Mouse (Mus musculus) forebrain, embryonic 13.5 days (tissue): ENCODE measurements around the gene Lamtor2. TPM values are rescaled to one million over a fixed set of nuclear protein-coding genes. Genes with fewer than 3 reads are reported as not detected.
A peak's percentile ranks its signal among the peaks of the same experiment; 100 is the strongest.

Source experiments
- ATAC-seq: fragments of 200-750 bp; cut with Nextera tagmentation; 2 replicates; pipeline ENCODE4 v1.8.0; 2017
- H3K27ac ChIP-seq: fragments of 300-500 bp; sonication (generic); 2 replicates; pipeline ENCODE4 v1.5.1; 2015; ENCODE audit warnings: inconsistent platforms, mild to moderate bottlenecking, moderate library complexity
- H3K27me3 ChIP-seq: fragments of 300-500 bp; sonication (generic); 2 replicates; pipeline ENCODE4 v1.6.1; 2015; ENCODE audit warnings: mild to moderate bottlenecking, inconsistent platforms
- H3K36me3 ChIP-seq: fragments of 300-500 bp; sonication (generic); 2 replicates; pipeline ENCODE4 v1.6.1; 2015; ENCODE audit warnings: mild to moderate bottlenecking, inconsistent platforms; ENCODE audit not compliant: poor library complexity, severe bottlenecking
- H3K4me1 ChIP-seq: fragments of 300-500 bp; sonication (generic); 2 replicates; pipeline ENCODE4 v1.6.1; 2015; ENCODE audit warnings: inconsistent platforms
- H3K4me2 ChIP-seq: fragments of 300-500 bp; sonication (generic); 2 replicates; pipeline ENCODE4 v1.6.1; 2015; ENCODE audit warnings: inconsistent platforms, mild to moderate bottlenecking, moderate library complexity
- H3K4me3 ChIP-seq: fragments of 300-500 bp; sonication (generic); 2 replicates; pipeline ENCODE4 v1.5.1; 2015; ENCODE audit warnings: mild to moderate bottlenecking, inconsistent platforms
- H3K9ac ChIP-seq: fragments of 300-500 bp; sonication (generic); 2 replicates; pipeline ENCODE4 v1.6.1; 2015; ENCODE audit warnings: mild to moderate bottlenecking, inconsistent platforms
- H3K9me3 ChIP-seq: fragments of 300-500 bp; sonication (generic); replicated peaks from 2 replicates; pipeline ENCODE4 v1.6.1; 2016; ENCODE audit warnings: inconsistent platforms
- WGBS: fragments of 180-500 bp; shearing (Covaris S2); methylation state at CpG from one replicate; pipeline ENCODE4 v1.1.7; 2015; 5-methylcytosine and 5-hydroxymethylcytosine counted together
- polyA plus RNA-seq: library from polyadenylated mRNA; unstranded; fragments of >200 nt; fragmentation: Nextera tagmentation; extraction: Ambion mirVana; gene quantifications from 2 replicates; pipeline ENCODE4 v1.2.1, GENCODE M21; 2015

The Lamtor2 gene
- polyA plus RNA-seq, 1 experiment from 2014 or later: 170 TPM

DNA sequence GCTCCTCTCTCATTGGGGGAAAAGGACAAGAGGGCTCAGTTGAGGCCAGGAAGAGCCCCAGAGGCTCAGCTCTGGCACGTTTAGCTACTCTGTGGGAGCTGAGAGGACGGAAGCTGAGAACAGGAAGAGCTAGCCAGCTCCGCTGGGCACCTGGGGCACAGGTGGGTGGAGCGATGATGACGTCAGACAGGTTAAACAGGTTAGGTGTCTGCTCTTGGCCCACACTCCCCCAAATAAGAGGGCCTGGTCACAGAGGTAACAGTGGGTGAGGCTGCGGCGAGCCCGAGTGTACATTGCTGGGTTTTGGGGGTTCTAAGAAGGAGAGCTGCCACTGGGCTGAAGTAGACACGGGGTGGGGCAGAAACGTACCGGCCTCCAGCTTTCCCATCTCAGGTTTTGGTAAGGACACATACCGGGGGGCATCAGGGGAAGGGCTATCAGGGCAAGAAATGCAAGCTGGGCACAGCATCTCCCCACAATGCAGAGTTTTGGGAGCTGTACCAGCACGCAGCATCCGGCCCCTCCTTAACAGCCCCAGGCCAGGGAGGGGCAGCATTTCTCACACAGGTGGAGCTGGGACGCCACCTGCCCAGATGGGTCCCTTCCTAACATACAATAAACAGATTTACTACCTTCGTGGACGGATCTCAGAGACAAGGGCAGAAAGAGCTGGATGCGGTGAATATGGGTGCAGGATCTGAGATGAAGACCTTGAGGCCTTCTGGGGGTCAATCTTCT, 4.5 kb downstream of the Lamtor2 start, which contains the start of gene Rab25:
Rab25 (minus strand) TSS at position 121 of the 738 bp plus-strand sequence.
- H3K36me3 ChIP-seq: no peaks in the 10 kb centered on the region
- H3K4me3 ChIP-seq: no peak within 1 kb of the TSS
- H3K4me2 ChIP-seq: no peak within 1 kb of the TSS
- H3K27me3 ChIP-seq: no peaks in the 10 kb centered on the region
- H3K9ac ChIP-seq: no peak within 1 kb of the TSS
- ATAC-seq: no peak
- peaks cover 15% of the 10 kb centered on the region for H3K4me1 ChIP-seq
- WGBS: 53% methylated on average over 18 of the region's 18 CpGs
- no peaks in the 10 kb centered on the region for H3K9me3 ChIP-seq
- no peak within 1 kb of the TSS for H3K27ac ChIP-seq

DNA sequence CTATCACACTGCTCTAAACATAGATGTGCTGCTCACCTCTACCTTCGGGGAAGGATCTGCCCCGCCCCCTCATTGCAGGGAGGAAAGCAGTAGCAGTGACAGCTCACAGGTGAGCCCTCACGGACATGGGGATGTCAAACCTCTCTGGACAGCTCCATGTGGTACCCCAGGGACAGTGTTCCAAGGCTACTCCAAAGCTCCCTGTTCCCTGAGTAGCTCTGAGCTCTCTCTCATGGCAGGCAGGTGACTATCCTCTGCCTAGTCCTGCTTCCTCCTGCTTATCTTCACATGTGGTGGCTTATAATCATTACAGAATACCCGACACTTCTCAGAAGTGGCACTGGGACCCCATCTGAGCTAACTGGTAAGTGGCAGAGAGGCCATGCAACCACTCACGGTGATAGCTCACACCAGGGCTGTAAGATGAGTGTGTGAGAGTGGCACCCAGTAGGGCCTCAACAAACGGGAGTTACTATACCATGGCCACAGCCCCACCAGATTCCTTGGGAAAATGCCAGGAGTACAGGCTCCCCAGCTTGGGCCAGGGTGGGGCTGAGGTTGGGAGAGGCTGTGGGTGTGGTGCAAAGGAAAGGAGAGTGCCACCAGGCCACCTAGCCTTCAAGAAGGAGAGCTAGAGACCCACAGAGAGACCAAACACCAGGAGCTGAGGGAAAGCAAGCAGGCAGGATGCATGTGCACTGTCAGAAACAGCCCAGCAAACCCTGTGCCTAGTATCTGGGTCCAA, 6.0 kb downstream of the Lamtor2 start:
- WGBS: 72% methylated on average over 6 of the region's 6 CpGs
- H3K9ac ChIP-seq: no peak overlapping the region
- no peak for ATAC-seq
- no peaks in the 10 kb centered on the region for H3K27me3 ChIP-seq
- H3K4me3 ChIP-seq: no peak overlapping the region
- no peaks in the 10 kb centered on the region for H3K9me3 ChIP-seq
- H3K27ac ChIP-seq: no peak overlapping the region
- H3K4me1 ChIP-seq: peaks cover 21% of the 10 kb centered on the region
- no peak overlapping the region for H3K4me2 ChIP-seq
- no peaks in the 10 kb centered on the region for H3K36me3 ChIP-seq

DNA sequence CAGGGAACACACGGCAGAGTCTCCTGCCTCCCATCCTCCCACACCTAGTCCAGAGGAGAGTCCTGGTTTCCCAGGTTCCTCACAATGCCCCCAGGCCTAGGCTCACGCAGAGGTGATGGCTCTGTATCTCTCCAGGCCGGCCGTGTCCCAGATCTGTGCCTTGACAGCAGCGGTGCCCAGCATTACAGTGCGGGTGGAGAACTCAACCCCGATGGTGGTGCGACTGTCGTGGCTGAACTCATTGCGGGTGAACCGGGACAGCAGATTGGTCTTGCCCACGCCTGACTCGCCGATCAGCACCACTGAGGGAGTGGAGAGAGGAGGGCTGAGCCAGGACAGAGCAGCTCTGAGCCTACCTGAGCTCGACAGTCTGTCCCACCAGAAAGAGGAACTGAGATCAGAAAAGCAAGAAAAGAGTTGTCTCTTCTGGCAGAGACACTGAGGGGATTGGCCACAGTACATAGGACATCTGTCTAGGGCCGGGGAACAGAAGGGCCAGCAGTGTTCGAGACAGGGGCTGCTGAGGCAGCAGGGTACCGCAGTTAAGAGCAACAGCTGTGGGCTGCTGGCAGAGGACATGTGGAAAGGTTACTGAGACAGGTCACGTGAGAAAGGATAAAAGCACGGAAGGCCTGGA, 7.8 kb downstream of the Lamtor2 start:
- no peaks in the 10 kb centered on the region for H3K9me3 ChIP-seq
- H3K9ac ChIP-seq: peak overlapping the region; percentile 18; the same call in 1 of the 2 replicates
- 71% methylated on average over 20 of the region's 20 CpGs for WGBS
- H3K4me3 ChIP-seq: no peak overlapping the region
- no peak for ATAC-seq
- H3K4me1 ChIP-seq: peaks cover 31% of the 10 kb centered on the region
- H3K27ac ChIP-seq: no peak overlapping the region
- H3K27me3 ChIP-seq: no peaks in the 10 kb centered on the region
- no peak overlapping the region for H3K4me2 ChIP-seq
- peaks cover 13% of the 10 kb centered on the region for H3K36me3 ChIP-seq

DNA sequence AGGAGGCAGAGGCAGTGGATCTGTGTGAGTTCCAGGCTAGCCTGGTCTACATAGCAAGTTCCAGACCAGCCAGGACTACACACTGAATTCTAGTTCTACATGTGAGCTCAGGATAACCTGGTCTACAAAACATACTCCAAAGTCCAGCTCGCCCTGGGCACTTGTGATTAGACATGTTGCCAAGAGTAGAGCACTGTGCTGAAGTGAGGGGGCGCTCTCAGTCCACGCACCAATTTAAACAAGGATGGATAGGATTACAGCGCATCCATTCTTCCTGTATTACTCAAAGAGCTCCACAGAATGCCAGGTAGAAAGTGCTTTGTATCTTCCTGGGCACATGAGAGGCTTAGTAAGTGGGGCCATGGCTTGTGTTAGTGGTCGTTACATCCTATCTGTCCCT, 8.4 kb downstream of the Lamtor2 start:
- H3K9me3 ChIP-seq: no peaks in the 10 kb centered on the region
- peaks cover 17% of the 10 kb centered on the region for H3K36me3 ChIP-seq
- ATAC-seq: no peak
- peaks cover 36% of the 10 kb centered on the region for H3K4me1 ChIP-seq
- H3K4me2 ChIP-seq: no peak overlapping the region
- no peaks in the 10 kb centered on the region for H3K27me3 ChIP-seq
- 34% methylated on average over 5 of the region's 5 CpGs for WGBS
- H3K9ac ChIP-seq: peak overlapping the region; percentile 18; the same call in 1 of the 2 replicates
- H3K27ac ChIP-seq: no peak overlapping the region
- H3K4me3 ChIP-seq: no peak overlapping the region

DNA sequence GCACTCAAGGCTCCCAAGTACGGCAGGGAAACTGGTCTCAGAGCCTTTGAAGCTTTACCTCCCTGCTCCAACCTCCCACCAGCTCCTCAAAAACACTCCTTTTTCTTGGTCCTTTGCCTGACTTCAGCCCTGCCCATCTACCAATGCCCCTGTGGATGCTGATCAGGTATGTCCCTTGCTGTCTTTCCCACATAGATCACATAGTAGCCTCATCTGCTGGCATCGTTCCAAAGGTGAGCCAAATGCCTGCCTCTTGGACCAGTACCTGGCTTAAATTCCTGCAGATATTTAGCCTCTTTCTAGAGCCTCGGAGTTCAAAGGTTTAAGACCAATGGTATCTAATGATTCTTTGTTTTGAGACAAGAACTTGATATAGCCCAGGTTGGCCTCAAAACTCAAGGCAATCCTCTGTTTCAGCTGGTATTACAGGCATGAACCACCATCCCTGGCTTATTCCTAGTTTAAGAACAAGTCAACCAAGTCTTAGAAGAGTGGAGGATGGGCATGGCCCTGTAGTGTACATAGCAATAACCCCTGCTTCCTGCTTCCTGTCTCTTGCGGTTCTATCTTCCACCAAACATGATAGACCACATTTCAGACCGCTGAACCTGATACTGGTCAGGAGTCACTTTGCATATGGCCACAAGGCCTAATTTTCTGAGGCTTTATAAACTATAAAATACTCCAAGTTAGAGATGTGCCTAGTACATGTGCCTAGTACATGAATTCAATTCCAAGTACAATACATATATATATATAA, 9.0 kb downstream of the Lamtor2 start:
- no peak for ATAC-seq

DNA sequence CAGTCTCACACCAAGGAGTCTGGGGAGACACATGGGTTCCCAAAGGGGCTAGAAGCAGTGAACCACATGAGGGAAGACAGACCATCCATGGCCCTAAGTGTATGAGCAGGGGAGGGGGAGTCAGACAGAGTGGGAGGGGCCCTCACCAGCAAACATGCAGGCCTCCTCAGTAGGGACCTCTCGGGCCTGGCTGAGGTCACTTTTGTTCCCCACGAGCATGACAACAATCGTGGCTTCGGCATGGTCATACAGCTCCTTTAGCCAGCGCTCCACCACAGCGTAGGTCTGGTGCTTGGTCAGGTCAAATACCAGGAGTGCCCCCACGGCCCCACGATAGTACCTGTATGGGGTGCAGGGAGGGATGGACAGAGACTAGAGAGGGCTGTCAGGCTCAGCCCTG, 9.7 kb downstream of the Lamtor2 start:
- no peak for ATAC-seq
- WGBS: 83% methylated on average over 8 of the region's 8 CpGs
- no peak overlapping the region; the same call in 1 of the 2 replicates for H3K27ac ChIP-seq

More for the DNA sequence above, 9.0 kb downstream of the Lamtor2 start:
- Histone ChIP-seq H3K4me3 (no peak overlapping the region), H3K27me3 (no peaks in the 10 kb centered on the region), H3K27ac (no peak overlapping the region), H3K4me2 (no peak overlapping the region), H3K9ac (no peak overlapping the region), H3K4me1 (peaks cover 41% of the 10 kb centered on the region), H3K9me3 (no peaks in the 10 kb centered on the region), H3K36me3 (peaks cover 21% of the 10 kb centered on the region)
- WGBS: 79% methylated on average over 5 of the region's 5 CpGs

DNA sequence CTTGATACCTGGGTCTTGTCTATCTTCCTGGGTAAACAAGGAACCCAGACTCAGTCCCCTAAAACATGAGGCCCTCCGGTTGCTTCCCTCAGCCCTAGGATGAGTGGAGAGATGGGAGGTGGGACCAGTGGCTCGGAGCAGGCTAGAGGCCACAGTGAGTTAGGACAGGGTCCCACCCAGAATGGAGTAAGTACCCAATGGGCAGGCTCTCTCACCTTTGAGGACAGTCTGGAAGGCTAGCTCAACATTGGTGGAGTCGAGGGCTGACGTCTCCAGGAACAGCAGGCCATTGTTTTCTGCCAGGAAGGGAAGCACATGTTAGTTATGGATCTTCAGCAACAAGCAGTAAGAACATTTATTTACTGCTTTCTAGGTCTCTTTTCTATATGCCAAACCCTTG, 10.4 kb downstream of the Lamtor2 start:
- WGBS: 83% methylated on average over 4 of the region's 4 CpGs
- H3K9me3 ChIP-seq: no peaks in the 10 kb centered on the region
- peak overlapping the region; percentile 80 for H3K27ac ChIP-seq
- H3K27me3 ChIP-seq: no peaks in the 10 kb centered on the region
- ATAC-seq: no peak
- peaks cover 34% of the 10 kb centered on the region for H3K36me3 ChIP-seq
- 0 out of 2 replicates have a peak overlapping the region, but pooled peaks have one; percentile 7 for H3K4me2 ChIP-seq
- peaks cover 54% of the 10 kb centered on the region for H3K4me1 ChIP-seq
- no peak overlapping the region for H3K4me3 ChIP-seq
- no peak overlapping the region for H3K9ac ChIP-seq

More for the DNA sequence above, 9.7 kb downstream of the Lamtor2 start:
- no peaks in the 10 kb centered on the region for H3K27me3 ChIP-seq
- H3K4me3 ChIP-seq: no peak overlapping the region
- no peak overlapping the region for H3K4me2 ChIP-seq
- peaks cover 47% of the 10 kb centered on the region for H3K4me1 ChIP-seq
- no peak overlapping the region for H3K9ac ChIP-seq
- H3K36me3 ChIP-seq: peaks cover 27% of the 10 kb centered on the region
- no peaks in the 10 kb centered on the region for H3K9me3 ChIP-seq

DNA sequence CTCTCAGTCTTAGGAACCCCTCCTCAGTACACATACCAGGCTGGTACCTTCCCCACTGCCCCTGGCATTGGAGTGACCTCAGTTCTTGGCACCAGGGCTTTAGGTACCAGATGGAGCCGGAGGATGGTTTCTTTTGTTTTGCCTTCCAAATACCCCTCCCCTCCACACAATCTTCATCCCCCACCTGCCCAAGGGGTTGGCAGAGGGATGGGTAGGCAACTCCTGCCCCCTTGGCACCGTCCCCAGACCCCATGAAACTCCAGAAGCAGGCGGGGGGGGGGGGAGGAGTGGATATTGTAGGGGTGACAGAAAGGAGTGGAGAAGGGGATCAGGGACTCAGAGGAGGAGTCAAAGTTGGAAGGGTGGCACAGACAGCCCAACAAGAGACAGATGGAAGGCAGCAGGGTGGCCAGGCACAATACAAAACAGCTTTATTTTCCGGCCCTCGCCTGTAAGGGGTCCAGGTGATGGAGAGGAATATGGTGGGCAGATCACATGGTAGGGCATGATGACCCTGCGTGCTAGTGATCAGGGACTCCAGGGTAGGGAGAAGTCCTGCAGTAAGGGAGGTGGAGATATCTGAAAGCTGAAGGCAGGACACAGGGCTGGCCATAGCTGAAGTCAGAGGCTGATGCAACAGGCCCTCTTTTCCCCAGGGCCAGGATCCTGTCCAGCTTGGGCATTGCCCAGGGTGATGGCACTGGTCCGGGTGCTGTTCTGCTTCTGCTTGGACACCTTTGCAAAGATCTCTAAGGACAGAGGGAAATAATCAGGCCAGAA, 11.1 kb downstream of the Lamtor2 start:
- Histone ChIP-seq H3K4me3 (no peak overlapping the region), H3K27ac (peak overlapping the region; percentile 80), H3K4me2 (peak overlapping the region; percentile 9; the same call in 1 of the 2 replicates), H3K36me3 (peaks cover 41% of the 10 kb centered on the region), H3K4me1 (peaks cover 61% of the 10 kb centered on the region), H3K9me3 (no peaks in the 10 kb centered on the region), H3K27me3 (no peaks in the 10 kb centered on the region), H3K9ac (no peak overlapping the region)
- ATAC-seq: peak; percentile 50
- WGBS: 63% methylated on average over 7 of the region's 7 CpGs

DNA sequence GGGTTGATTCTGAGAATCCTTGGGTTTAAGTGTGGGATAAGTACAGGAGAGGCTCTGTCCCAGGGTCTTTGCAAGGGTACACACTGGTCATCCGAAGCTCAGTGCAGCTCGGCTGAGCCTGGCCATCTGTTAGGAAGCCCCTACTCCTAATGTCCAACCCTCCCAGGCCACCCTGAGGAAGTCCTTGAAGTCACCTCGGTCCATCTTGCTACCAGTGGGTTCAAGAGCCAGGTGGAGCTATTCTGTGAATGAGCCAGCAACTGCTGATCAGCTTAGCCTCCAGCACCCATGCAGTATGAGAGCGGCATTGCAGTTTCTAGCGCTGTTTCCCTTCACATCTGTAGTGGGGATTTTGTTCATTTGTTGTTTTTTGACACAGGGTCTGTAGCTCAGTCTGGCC, 12.8 kb downstream of the Lamtor2 start:
- H3K27me3 ChIP-seq: no peaks in the 10 kb centered on the region
- H3K9ac ChIP-seq: peak overlapping the region; percentile 58
- peak overlapping the region; percentile 3; the same call in 1 of the 2 replicates for H3K4me3 ChIP-seq
- peaks cover 55% of the 10 kb centered on the region for H3K36me3 ChIP-seq
- 57% methylated on average over 5 of the region's 5 CpGs for WGBS
- ATAC-seq: no peak
- peaks cover 78% of the 10 kb centered on the region for H3K4me1 ChIP-seq
- peak overlapping the region; percentile 27 for H3K4me2 ChIP-seq
- H3K27ac ChIP-seq: peak overlapping the region; percentile 80
- H3K9me3 ChIP-seq: no peaks in the 10 kb centered on the region

DNA sequence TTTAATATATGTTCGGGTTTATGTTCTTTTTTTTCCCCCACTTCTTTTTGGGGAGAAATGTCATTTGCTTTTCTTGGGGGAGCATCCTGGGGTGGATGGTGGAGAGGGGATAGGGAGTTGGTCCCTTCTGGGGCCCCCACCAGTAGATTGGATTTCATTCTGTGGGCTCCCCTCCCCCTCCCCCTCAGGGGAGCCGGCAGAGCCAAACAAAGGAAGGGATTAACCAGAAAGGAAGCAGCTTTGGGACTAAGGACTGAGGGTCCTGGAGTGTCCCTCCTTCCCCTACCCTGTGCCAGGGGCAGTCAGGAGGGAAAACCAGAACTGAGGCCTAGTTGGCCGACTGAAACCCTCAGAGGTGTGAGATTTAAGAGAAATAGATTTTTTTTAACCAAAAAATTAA, 13.5 kb downstream of the Lamtor2 start:
- H3K4me3 ChIP-seq: peak overlapping the region; percentile 9; the same call in 1 of the 2 replicates
- WGBS: 0% methylated on average over 3 of the region's 3 CpGs
- H3K9me3 ChIP-seq: no peaks in the 10 kb centered on the region
- peak overlapping the region; percentile 54 for H3K9ac ChIP-seq
- peak overlapping the region; percentile 41 for H3K4me2 ChIP-seq
- no peak; the same call in 1 of the 2 replicates for ATAC-seq
- H3K27ac ChIP-seq: peak overlapping the region; percentile 70
- H3K27me3 ChIP-seq: no peaks in the 10 kb centered on the region
- peaks cover 60% of the 10 kb centered on the region for H3K36me3 ChIP-seq
- peaks cover 85% of the 10 kb centered on the region for H3K4me1 ChIP-seq
